Mouse (Mus musculus): ENCODE measurements around the gene 0610012G03Rik. TPM values are rescaled to one million over a fixed set of nuclear protein-coding genes. Genes with fewer than 3 reads are reported as not detected.

0610012G03Rik gene
- polyA plus RNA-seq, 1 experiment from 2014 or later: 97.6 TPM

DNA sequence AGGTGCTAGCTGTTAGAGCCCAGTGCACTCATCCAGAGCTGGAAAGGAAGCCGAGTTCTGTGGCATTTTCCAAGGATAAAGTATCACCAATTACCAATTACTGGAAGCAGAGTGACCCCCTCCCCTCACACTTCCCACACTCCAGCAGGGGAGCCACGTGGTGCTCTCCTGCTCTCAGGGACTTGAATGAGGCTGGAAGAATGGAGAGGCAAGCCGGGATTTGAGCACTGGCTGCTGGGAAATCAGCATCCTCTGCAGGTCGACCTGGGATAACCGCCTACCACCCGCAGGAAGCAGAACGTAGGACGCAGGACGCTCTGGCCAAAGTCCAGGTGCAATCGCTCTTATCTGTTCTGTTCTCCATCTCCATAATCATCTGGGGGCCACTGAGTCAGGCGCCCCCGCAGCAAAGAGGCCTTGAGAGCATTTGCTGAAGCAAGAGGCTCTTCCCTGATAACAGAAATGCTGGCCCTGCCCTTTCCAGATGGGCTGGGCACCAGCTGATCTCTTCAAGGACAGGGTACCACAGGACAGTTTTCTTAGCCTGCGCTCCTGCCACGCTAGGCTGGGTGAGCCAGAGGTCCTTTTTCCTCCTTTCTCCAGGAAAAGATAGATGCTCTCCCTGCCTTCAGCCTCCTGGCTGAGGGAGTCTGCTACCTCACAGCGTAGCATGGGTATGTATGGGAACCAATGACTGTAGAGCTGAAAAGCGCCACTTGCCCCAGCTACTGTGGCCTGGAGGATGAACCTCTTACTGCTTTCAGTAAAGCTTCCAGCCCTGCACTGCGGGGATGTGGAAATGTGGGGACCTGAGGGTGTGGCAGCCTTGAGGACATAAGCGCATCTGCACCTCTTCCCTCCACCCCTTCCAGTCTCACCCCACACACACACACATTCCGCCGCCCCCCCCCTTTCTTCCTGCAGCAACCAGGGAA is 42.1 kb downstream of the 0610012G03Rik start:
- H3K4me3 ChIP-seq (ENCODE audit: low read depth, low read length): no peak overlapping the region

DNA sequence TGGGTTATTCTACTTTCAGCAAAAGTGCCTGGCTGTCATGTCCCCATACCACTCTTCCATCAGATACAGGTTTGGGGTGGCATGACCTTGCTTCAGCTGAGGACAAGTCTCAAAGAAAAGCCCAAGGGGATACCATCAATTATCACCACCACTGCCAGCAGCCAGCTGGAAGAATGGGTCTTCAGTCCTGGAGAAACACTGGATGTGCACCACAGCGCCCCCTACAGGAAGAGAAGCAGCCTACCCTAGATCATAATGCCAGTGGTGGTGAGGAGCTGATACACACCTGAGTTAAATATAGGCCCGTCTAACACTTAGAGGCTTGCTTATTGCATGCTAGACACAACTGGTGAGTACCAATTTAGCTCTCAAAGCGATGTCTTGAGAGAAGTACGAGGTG is 43.0 kb downstream of the 0610012G03Rik start:
- no peaks in the 10 kb centered on the region for H3K27me3 ChIP-seq (ENCODE audit: control insufficient read depth, insufficient read depth, low read length)
- H3K4me1 ChIP-seq (ENCODE audit: control insufficient read depth, insufficient read depth, low read length): 0 out of 2 replicates have a peak, but pooled peaks cover 6% of the 10 kb centered on the region
- ATAC-seq (ENCODE audit: insufficient number of reproducible peaks, insufficient read depth, low FRiP score, low read depth): no peak
- no peak overlapping the region for H3K27ac ChIP-seq (ENCODE audit: low read length)
- 68% methylated on average over 4 of the region's 4 CpGs for WGBS
- no peaks in the 10 kb centered on the region for H3K36me3 ChIP-seq (ENCODE audit: control insufficient read depth, insufficient read depth, low read length)
- no peaks in the 10 kb centered on the region for H3K9me3 ChIP-seq (ENCODE audit: control insufficient read depth, low read depth, low read length)
- H3K4me2 ChIP-seq (replicated peaks; ENCODE audit: low read depth, low read length): no peak overlapping the region
- H3K9ac ChIP-seq (replicated peaks; ENCODE audit: low read depth, low read length): no peak overlapping the region
- no peak overlapping the region for H3K4me3 ChIP-seq (ENCODE audit: low read depth, low read length)

More for the DNA sequence above, 42.1 kb downstream of the 0610012G03Rik start:
- no peaks in the 10 kb centered on the region for H3K9me3 ChIP-seq (ENCODE audit: control insufficient read depth, low read depth, low read length)
- no peak overlapping the region for H3K9ac ChIP-seq (replicated peaks; ENCODE audit: low read depth, low read length)
- 36% methylated on average over 20 of the region's 20 CpGs for WGBS
- no peak for ATAC-seq (ENCODE audit: insufficient number of reproducible peaks, insufficient read depth, low FRiP score, low read depth)
- H3K27ac ChIP-seq (ENCODE audit: low read length): no peak overlapping the region
- peak overlapping the region; percentile 42; the same call in 1 of the 2 replicates for H3K4me2 ChIP-seq (replicated peaks; ENCODE audit: low read depth, low read length)
- 0 out of 2 replicates have a peak, but pooled peaks cover 6% of the 10 kb centered on the region for H3K4me1 ChIP-seq (ENCODE audit: control insufficient read depth, insufficient read depth, low read length)
- no peaks in the 10 kb centered on the region for H3K27me3 ChIP-seq (ENCODE audit: control insufficient read depth, insufficient read depth, low read length)
- no peaks in the 10 kb centered on the region for H3K36me3 ChIP-seq (ENCODE audit: control insufficient read depth, insufficient read depth, low read length)

DNA sequence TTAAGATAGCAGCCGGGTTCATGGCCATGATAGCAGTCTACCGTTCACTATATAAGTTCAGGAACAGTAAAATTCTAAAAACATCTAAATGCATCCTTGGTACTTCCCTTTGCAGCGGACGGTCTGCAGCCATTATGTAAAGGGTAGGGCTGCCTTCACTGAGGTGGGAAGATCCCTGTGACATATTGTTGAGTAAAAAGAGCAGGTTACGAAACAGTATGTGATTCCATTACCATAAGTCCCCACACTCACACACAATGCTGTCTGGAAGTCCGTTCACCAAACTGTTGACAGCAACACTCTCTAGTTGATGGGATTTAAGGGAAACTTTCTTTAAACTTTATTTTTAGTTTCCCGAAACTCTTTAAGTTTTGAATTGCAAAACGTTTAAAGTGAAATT is 45.1 kb downstream of the 0610012G03Rik start:
- no peak for ATAC-seq (ENCODE audit: insufficient number of reproducible peaks, insufficient read depth, low FRiP score, low read depth)
- Histone ChIP-seq H3K4me3 (ENCODE audit: low read depth, low read length) (no peak overlapping the region), H3K27ac (ENCODE audit: low read length) (no peak overlapping the region), H3K4me1 (ENCODE audit: control insufficient read depth, insufficient read depth, low read length) (0 out of 2 replicates have a peak, but pooled peaks cover 6% of the 10 kb centered on the region), H3K4me2 (replicated peaks; ENCODE audit: low read depth, low read length) (no peak overlapping the region), H3K9me3 (ENCODE audit: control insufficient read depth, low read depth, low read length) (no peaks in the 10 kb centered on the region), H3K9ac (replicated peaks; ENCODE audit: low read depth, low read length) (no peak overlapping the region), H3K27me3 (ENCODE audit: control insufficient read depth, insufficient read depth, low read length) (no peaks in the 10 kb centered on the region), H3K36me3 (ENCODE audit: control insufficient read depth, insufficient read depth, low read length) (no peaks in the 10 kb centered on the region)
- WGBS: 85% methylated on average over 8 of the region's 8 CpGs

DNA sequence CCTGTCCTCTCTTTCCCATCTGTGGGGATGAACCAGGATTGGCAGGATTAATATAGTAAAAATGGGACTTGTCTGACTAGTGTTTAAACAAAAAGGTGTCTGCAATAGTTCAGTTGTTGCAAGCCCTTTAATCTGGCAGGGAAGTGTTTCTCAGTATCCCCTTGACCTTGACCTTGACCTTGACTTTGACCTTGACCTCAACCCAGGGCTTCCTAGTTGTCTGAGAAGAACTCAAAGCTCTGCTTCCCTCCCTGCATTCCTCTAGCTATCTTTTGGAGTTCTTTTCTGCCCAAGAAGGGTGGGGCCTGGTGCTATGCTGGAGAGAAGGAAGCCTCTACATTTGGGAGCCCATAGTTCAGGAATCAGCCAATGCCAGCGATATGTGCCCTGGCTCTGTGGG is 46.4 kb downstream of the 0610012G03Rik start:
- Histone ChIP-seq H3K36me3 (ENCODE audit: control insufficient read depth, insufficient read depth, low read length) (no peaks in the 10 kb centered on the region), H3K27me3 (ENCODE audit: control insufficient read depth, insufficient read depth, low read length) (no peaks in the 10 kb centered on the region), H3K4me2 (replicated peaks; ENCODE audit: low read depth, low read length) (no peak overlapping the region), H3K9me3 (ENCODE audit: control insufficient read depth, low read depth, low read length) (no peaks in the 10 kb centered on the region), H3K4me3 (ENCODE audit: low read depth, low read length) (no peak overlapping the region), H3K27ac (ENCODE audit: low read length) (no peak overlapping the region), H3K9ac (replicated peaks; ENCODE audit: low read depth, low read length) (no peak overlapping the region), H3K4me1 (ENCODE audit: control insufficient read depth, insufficient read depth, low read length) (0 out of 2 replicates have a peak, but pooled peaks cover 5% of the 10 kb centered on the region)
- no peak for ATAC-seq (ENCODE audit: insufficient number of reproducible peaks, insufficient read depth, low FRiP score, low read depth)
- 88% methylated on average over 1 of the region's 1 CpGs for WGBS

DNA sequence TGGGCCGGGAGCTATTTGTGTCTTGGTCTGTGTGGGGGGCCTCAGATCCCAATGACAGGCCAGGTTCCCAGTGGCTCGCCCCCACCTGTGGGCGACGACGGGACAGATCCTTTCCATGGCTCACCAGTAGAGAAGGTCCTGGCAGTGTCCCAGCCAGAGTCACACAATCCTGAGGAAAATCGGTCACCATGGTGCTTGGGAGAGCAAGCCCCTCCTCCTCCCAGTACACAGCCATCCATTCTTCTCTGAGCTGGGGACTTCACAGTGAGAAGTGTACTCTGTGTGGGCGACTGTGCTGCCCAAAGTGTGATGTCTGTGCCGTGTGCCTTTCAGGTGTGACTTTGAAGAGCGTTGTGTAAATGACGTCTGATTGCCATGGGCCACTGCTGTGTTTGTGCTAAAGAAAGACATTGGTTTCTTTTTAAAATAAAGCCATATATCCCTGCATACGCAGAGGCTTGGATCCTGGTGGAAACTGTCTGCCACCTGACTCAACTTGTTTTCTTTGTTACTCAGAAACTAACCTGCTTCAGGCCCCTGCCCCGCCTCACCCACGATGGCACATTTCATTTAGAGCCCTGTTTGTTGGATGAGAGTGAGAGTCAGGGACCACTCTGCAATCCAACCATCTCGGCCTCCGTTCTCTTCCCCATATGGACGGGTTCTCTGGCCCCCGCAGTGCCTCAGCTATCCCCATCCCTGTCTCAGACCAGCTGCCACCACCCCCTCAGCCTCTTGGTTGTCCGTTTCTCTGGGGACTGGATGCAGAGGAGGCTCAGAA is 49.6 kb downstream of the 0610012G03Rik start:
- no peak for ATAC-seq (ENCODE audit: insufficient number of reproducible peaks, insufficient read depth, low FRiP score, low read depth)
- H3K9ac ChIP-seq (replicated peaks; ENCODE audit: low read depth, low read length): no peak overlapping the region
- no peak overlapping the region for H3K4me2 ChIP-seq (replicated peaks; ENCODE audit: low read depth, low read length)
- H3K27ac ChIP-seq (ENCODE audit: low read length): no peak overlapping the region
- H3K4me3 ChIP-seq (ENCODE audit: low read depth, low read length): no peak overlapping the region
- no peaks in the 10 kb centered on the region for H3K9me3 ChIP-seq (ENCODE audit: control insufficient read depth, low read depth, low read length)
- no peaks in the 10 kb centered on the region for H3K27me3 ChIP-seq (ENCODE audit: control insufficient read depth, insufficient read depth, low read length)
- no peaks in the 10 kb centered on the region for H3K36me3 ChIP-seq (ENCODE audit: control insufficient read depth, insufficient read depth, low read length)
- WGBS: 83% methylated on average over 18 of the region's 18 CpGs
- no peaks in the 10 kb centered on the region for H3K4me1 ChIP-seq (ENCODE audit: control insufficient read depth, insufficient read depth, low read length)

Small RNA genes within 50 kb of the gene (microRNA-seq; reads per million reads assigned to microRNA genes)
- not detected for gene Gm26269

Other genes starting within 250 kb of the 0610012G03Rik start
- gene Meltf, start 69.7 kb downstream of the 0610012G03Rik start, polyA plus RNA-seq (2014; fragmentation: Nextera tagmentation; extraction: Ambion mirVana): 0.06 TPM in 1 of 2 replicates, not detected in the other
- gene Pigz, start 14.6 kb downstream of the 0610012G03Rik start, polyA plus RNA-seq (2014; fragmentation: Nextera tagmentation; extraction: Ambion mirVana): 0.63 and 0.68 TPM in 2 replicates
- 115 and 116 TPM in 2 replicates for gene Ncbp2, start within 50 bp of the 0610012G03Rik start, polyA plus RNA-seq (2014; fragmentation: Nextera tagmentation; extraction: Ambion mirVana)
- 10.8 and 11.5 TPM in 2 replicates for gene Senp5, start 54.8 kb upstream of the 0610012G03Rik start, polyA plus RNA-seq (2014; fragmentation: Nextera tagmentation; extraction: Ambion mirVana)
- gene Pak2, start 130.8 kb upstream of the 0610012G03Rik start, polyA plus RNA-seq (2014; fragmentation: Nextera tagmentation; extraction: Ambion mirVana): 40.1 and 42.2 TPM in 2 replicates
- gene Pigx, start 151.2 kb upstream of the 0610012G03Rik start, polyA plus RNA-seq (2014; fragmentation: Nextera tagmentation; extraction: Ambion mirVana): 111 and 125 TPM in 2 replicates
- gene Cep19, start 151.3 kb upstream of the 0610012G03Rik start, polyA plus RNA-seq (2014; fragmentation: Nextera tagmentation; extraction: Ambion mirVana): 30.0 and 32.3 TPM in 2 replicates
- gene Nrros, start 217.1 kb upstream of the 0610012G03Rik start, polyA plus RNA-seq (2014; fragmentation: Nextera tagmentation; extraction: Ambion mirVana): 16.0 and 17.0 TPM in 2 replicates
- 0.35 TPM in 1 of 2 replicates, not detected in the other for gene Bex6, start 231.3 kb upstream of the 0610012G03Rik start, polyA plus RNA-seq (2014; fragmentation: Nextera tagmentation; extraction: Ambion mirVana)